ENCODE assay signal across 19 mouse cellular contexts in genomic region chr17:25668481-25669055, GRCm38 (mm10). TPM values are rescaled to one million over a fixed set of nuclear protein-coding genes. Genes with fewer than 3 reads are reported as not detected.
A peak's percentile ranks its signal among the peaks of the same experiment; 100 is the strongest.
DNase-seq lines count a peak whose midpoint lies in the region; ATAC-seq lines count a peak whose summit lies in the region.
"Had no signal": no experiment of that assay in that cellular context is flagged by ENCODE, and none has a peak within 500 bp of the region (broad histone marks: within the 10 kb centered on the region; RNA-seq: fewer than 3 reads in every experiment).

No protein-coding gene starts in this region.

- H3K9me3 ChIP-seq in forebrain, embryonic 12.5 days = no peaks in the 10 kb centered on the region
- no peaks in the 10 kb centered on the region for H3K9me3 ChIP-seq in forebrain, embryonic 15.5 days
- H3K9me3 ChIP-seq in neural tube, embryonic 12.5 days = no peaks in the 10 kb centered on the region
- no peaks in the 10 kb centered on the region for H3K9me3 ChIP-seq in hindbrain, embryonic 11.5 days (ENCODE audit: control insufficient read depth, low read length)
- H3K9me3 ChIP-seq: heart, embryonic 13.5 days; kidney, embryonic 15.5 days; limb, embryonic 12.5 days; liver, embryonic 13.5 days; lung, embryonic 15.5 days had no signal

- peak; percentile 66 for ATAC-seq in forebrain, embryonic 12.5 days (ENCODE audit: low FRiP score)
- no peak for ATAC-seq in forebrain, embryonic 15.5 days (replicated peaks)
- ATAC-seq in neural tube, embryonic 12.5 days (ENCODE audit: low FRiP score, low read depth) = peak; percentile 37; the same call in 1 of the 2 replicates
- peak; percentile 60 for ATAC-seq in hindbrain, embryonic 11.5 days (ENCODE audit: low FRiP score)
- ATAC-seq: intestine, embryonic 16.5 days had no signal

- H3K36me3 ChIP-seq in forebrain, embryonic 12.5 days (replicated peaks) = no peaks in the 10 kb centered on the region
- no peaks in the 10 kb centered on the region for H3K36me3 ChIP-seq in forebrain, embryonic 15.5 days
- H3K36me3 ChIP-seq in neural tube, embryonic 12.5 days = no peaks in the 10 kb centered on the region
- no peaks in the 10 kb centered on the region for H3K36me3 ChIP-seq in hindbrain, embryonic 11.5 days (ENCODE audit: control insufficient read depth, insufficient read depth, low read length)
- H3K36me3 ChIP-seq: heart, embryonic 13.5 days; kidney, embryonic 15.5 days; limb, embryonic 12.5 days; liver, embryonic 13.5 days; lung, embryonic 15.5 days had no signal

- WGBS in forebrain, embryonic 12.5 days = 65% methylated on average over 7 of the region's 7 CpGs
- WGBS in forebrain, embryonic 15.5 days = 65% methylated on average over 7 of the region's 7 CpGs
- WGBS in neural tube, embryonic 12.5 days = 73% methylated on average over 7 of the region's 7 CpGs
- 56% methylated on average over 7 of the region's 7 CpGs for WGBS in hindbrain, embryonic 11.5 days

- H3K4me3 ChIP-seq in forebrain, embryonic 12.5 days (replicated peaks) = no peak overlapping the region
- H3K4me3 ChIP-seq in forebrain, embryonic 15.5 days = no peak overlapping the region
- no peak overlapping the region for H3K4me3 ChIP-seq in neural tube, embryonic 12.5 days
- H3K4me3 ChIP-seq in hindbrain, embryonic 11.5 days (ENCODE audit: low read depth, low read length) = no peak overlapping the region
- H3K4me3 ChIP-seq: heart, embryonic 13.5 days; kidney, embryonic 15.5 days; left cerebral cortex, adult 2 months; limb, embryonic 12.5 days; liver, embryonic 13.5 days; lung, embryonic 15.5 days had no signal

- no peak overlapping the region for H3K4me2 ChIP-seq in forebrain, embryonic 12.5 days
- no peak overlapping the region for H3K4me2 ChIP-seq in forebrain, embryonic 15.5 days (replicated peaks)
- no peak overlapping the region for H3K4me2 ChIP-seq in neural tube, embryonic 12.5 days (replicated peaks)
- H3K4me2 ChIP-seq in hindbrain, embryonic 11.5 days (replicated peaks; ENCODE audit: low read depth, low read length) = no peak overlapping the region
- H3K4me2 ChIP-seq: heart, embryonic 13.5 days; kidney, embryonic 15.5 days; limb, embryonic 12.5 days; liver, embryonic 13.5 days; lung, embryonic 15.5 days had no signal

- no peak for DNase-seq in neural tube, embryonic 10.5 days (ENCODE audit: extremely low spot score, low spot score)
- DNase-seq in hindbrain, embryonic 11.5 days (ENCODE audit: low spot score) = peak; percentile 39
- no peak for DNase-seq in layer of hippocampus, adult 9-10 months (ENCODE audit: low spot score)
- no peak for DNase-seq in thymus, postnatal 0 days (ENCODE audit: low spot score)
- DNase-seq: adrenal gland, adult 2 months; cerebellum, adult 2 months; heart, postnatal 4 days; liver, embryonic 13.5 days; right cerebral cortex, postnatal 25 days; thymus, postnatal 25 days had no signal

- peaks cover 21% of the 10 kb centered on the region for H3K4me1 ChIP-seq in forebrain, embryonic 12.5 days
- peaks cover 12% of the 10 kb centered on the region for H3K4me1 ChIP-seq in forebrain, embryonic 15.5 days
- H3K4me1 ChIP-seq in neural tube, embryonic 12.5 days = peaks cover 31% of the 10 kb centered on the region
- peaks cover 5% of the 10 kb centered on the region for H3K4me1 ChIP-seq in hindbrain, embryonic 11.5 days (replicated peaks; ENCODE audit: control insufficient read depth, insufficient read depth, low read length)
- H3K4me1 ChIP-seq: kidney, embryonic 15.5 days; liver, embryonic 13.5 days; lung, embryonic 15.5 days had no signal

- no peak overlapping the region; the same call in 1 of the 2 replicates for H3K9ac ChIP-seq in forebrain, embryonic 12.5 days
- H3K9ac ChIP-seq in forebrain, embryonic 15.5 days (replicated peaks) = no peak overlapping the region
- no peak overlapping the region for H3K9ac ChIP-seq in neural tube, embryonic 12.5 days
- peak overlapping the region; percentile 1; the same call in 1 of the 2 replicates for H3K9ac ChIP-seq in hindbrain, embryonic 11.5 days (ENCODE audit: low read depth, low read length)
- H3K9ac ChIP-seq: heart, embryonic 13.5 days; kidney, embryonic 15.5 days; limb, embryonic 12.5 days; liver, embryonic 13.5 days; lung, embryonic 15.5 days had no signal

- H3K27ac ChIP-seq in forebrain, embryonic 12.5 days = 0 out of 2 replicates have a peak overlapping the region, but pooled peaks have one; percentile 19
- no peak overlapping the region for H3K27ac ChIP-seq in forebrain, embryonic 15.5 days (replicated peaks)
- no peak overlapping the region for H3K27ac ChIP-seq in neural tube, embryonic 12.5 days
- H3K27ac ChIP-seq in hindbrain, embryonic 11.5 days (ENCODE audit: low read depth, low read length) = peak overlapping the region; percentile 33; the same call in 1 of the 2 replicates
- H3K27ac ChIP-seq: heart, embryonic 13.5 days; kidney, embryonic 15.5 days; left cerebral cortex, adult 2 months; limb, embryonic 12.5 days; liver, embryonic 13.5 days; lung, embryonic 15.5 days had no signal

- H3K27me3 ChIP-seq in forebrain, embryonic 12.5 days = no peaks in the 10 kb centered on the region
- H3K27me3 ChIP-seq in forebrain, embryonic 15.5 days = no peaks in the 10 kb centered on the region
- H3K27me3 ChIP-seq in neural tube, embryonic 12.5 days (replicated peaks) = no peaks in the 10 kb centered on the region
- no peaks in the 10 kb centered on the region for H3K27me3 ChIP-seq in hindbrain, embryonic 11.5 days (ENCODE audit: control insufficient read depth, insufficient read depth, low read length)
- H3K27me3 ChIP-seq: limb, embryonic 12.5 days; lung, embryonic 15.5 days had no signal

RNA-seq across cellular contexts. Expression of gene Gng13, which starts 48.4 kb away (rescaled TPM):
- polyA plus RNA-seq in forebrain, embryonic 12.5 days (2016; fragmentation: Nextera tagmentation; extraction: Ambion mirVana) = 1.7 and 1.9 TPM in 2 replicates
- polyA plus RNA-seq in forebrain, embryonic 15.5 days (2015; fragmentation: Nextera tagmentation; extraction: Ambion mirVana) = 1.6 and 1.7 TPM in 2 replicates
- 1.6 and 2.1 TPM in 2 replicates for polyA plus RNA-seq in neural tube, embryonic 12.5 days (2016; fragmentation: Nextera tagmentation; extraction: Ambion mirVana)
- polyA plus RNA-seq in hindbrain, embryonic 11.5 days (2014; fragmentation: Nextera tagmentation; extraction: Ambion mirVana) = 1.8 and 2.5 TPM in 2 replicates
- polyA plus RNA-seq in thymus, postnatal 0 days (2015; fragmentation: Nextera tagmentation; extraction: Ambion mirVana) = 4.6 and 5.5 TPM in 2 replicates
- polyA plus RNA-seq: adrenal gland, adult 2 months had no signal

RNA-seq across cellular contexts. Expression of gene Chtf18, which starts 58.7 kb away (rescaled TPM):
- polyA plus RNA-seq in forebrain, embryonic 12.5 days (2016; fragmentation: Nextera tagmentation; extraction: Ambion mirVana) = 39.6 and 41.8 TPM in 2 replicates
- polyA plus RNA-seq in forebrain, embryonic 15.5 days (2015; fragmentation: Nextera tagmentation; extraction: Ambion mirVana) = 14.5 and 14.8 TPM in 2 replicates
- polyA plus RNA-seq in neural tube, embryonic 12.5 days (2016; fragmentation: Nextera tagmentation; extraction: Ambion mirVana) = 24.9 and 25.6 TPM in 2 replicates
- 11.9 and 14.4 TPM in 2 replicates for polyA plus RNA-seq in hindbrain, embryonic 11.5 days (2014; fragmentation: Nextera tagmentation; extraction: Ambion mirVana)
- polyA plus RNA-seq in thymus, postnatal 0 days (2015; fragmentation: Nextera tagmentation; extraction: Ambion mirVana) = 21.1 and 23.5 TPM in 2 replicates

RNA-seq across cellular contexts. Expression of gene Rpusd1, which starts 58.9 kb away (rescaled TPM):
- polyA plus RNA-seq in forebrain, embryonic 12.5 days (2016; fragmentation: Nextera tagmentation; extraction: Ambion mirVana) = 18.0 and 19.6 TPM in 2 replicates
- polyA plus RNA-seq in forebrain, embryonic 15.5 days (2015; fragmentation: Nextera tagmentation; extraction: Ambion mirVana) = 24.2 and 26.3 TPM in 2 replicates
- polyA plus RNA-seq in neural tube, embryonic 12.5 days (2016; fragmentation: Nextera tagmentation; extraction: Ambion mirVana) = 20.5 and 22.1 TPM in 2 replicates
- polyA plus RNA-seq in hindbrain, embryonic 11.5 days (2014; fragmentation: Nextera tagmentation; extraction: Ambion mirVana) = 17.2 and 18.0 TPM in 2 replicates
- 16.9 and 18.7 TPM in 2 replicates for polyA plus RNA-seq in thymus, postnatal 0 days (2015; fragmentation: Nextera tagmentation; extraction: Ambion mirVana)

Comparison
In these comparisons a context has a peak if more than half of its experiments do, and no peak if none do; other contexts are left out.
1. H3K27ac ChIP-seq: peak in forebrain, embryonic 12.5 days (single experiment) and hindbrain, embryonic 11.5 days (single experiment); none in forebrain, embryonic 15.5 days (single experiment) and neural tube, embryonic 12.5 days (single experiment).